Mouse (Mus musculus) heart, postnatal 25 days (tissue): ENCODE measurements around the gene Galnt18. TPM values are rescaled to one million over a fixed set of nuclear protein-coding genes. Genes with fewer than 3 reads are reported as not detected.

Experiments
- DNase-seq: peaks from one replicate; pipeline ENCODE4 v3.0.0; 2022; ENCODE audit warnings: low spot score
- intact Hi-C: fragments of 180-260 bp; cut with DNase I; formaldehyde crosslinking; loops from one replicate; pipeline ENCODE4 v1.15.1; 2025
- total RNA-seq, 2 experiments: library from RNA; stranded (reverse); gene quantifications; 2 replicates each; pipeline ENCODE4 v1.2.3; 2021

The Galnt18 gene
- total RNA-seq, 2 experiments from 2014 or later = 13.8 to 14.3 TPM

DNA sequence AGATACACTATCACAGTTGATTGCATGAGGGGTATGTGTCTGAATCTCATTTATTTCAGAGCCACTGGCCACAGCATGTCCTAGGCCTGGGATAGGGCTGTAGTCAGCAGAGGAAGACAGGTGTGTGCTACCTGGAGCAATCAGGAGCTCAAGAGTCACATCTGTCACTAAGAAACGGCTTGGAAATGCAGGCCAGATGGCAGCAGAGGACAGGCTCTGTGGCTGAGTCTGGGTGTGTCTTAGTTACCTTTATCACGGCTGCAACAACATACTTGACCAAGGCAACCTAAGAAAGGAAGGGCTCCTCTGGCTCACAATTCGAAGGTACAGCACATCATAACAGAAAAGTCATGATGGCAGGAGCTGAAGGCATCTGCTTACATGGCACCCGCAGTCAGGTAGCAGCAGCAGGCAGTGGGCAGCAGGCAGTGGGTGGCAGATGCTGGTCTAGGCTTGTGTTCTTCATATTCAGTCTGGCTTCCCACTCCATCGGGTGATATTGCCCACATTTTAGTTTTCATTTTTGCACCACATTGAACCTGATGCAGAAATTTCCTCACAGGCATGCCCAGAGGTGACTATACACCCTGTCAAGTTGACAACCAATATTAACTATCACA, 190.2 kb downstream of the Galnt18 start:
- intact Hi-C loops = loop anchor here (2.0 to 5.0 kb wide), 2 partner anchors 123 to 191 kb away; no protein-coding TSS in a partner anchor
- no peak for DNase-seq

DNA sequence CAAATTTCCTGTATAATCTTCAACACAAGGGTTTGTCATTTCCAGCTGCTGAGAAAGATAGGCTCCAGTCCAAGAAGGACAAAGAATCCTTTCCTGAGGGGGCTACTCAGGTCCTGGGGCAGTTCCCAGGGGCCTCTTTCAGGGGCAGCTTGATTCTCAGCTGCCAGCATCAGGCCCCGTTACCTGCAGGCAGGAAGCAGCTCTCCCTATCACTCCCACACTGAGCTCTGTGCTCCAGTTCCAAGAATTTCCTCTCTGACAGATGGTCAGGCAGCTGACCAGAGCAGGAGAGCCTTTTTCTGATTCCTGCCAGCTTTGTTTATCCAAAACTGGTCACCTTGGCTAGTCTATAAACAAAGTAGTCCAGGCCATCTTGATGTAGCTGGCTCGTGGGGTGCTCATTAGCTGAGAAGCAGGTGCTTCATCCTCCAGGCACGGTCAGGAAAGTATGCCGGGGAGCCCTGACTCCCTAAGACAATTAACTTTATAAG, 191.4 kb downstream of the Galnt18 start:
- intact Hi-C loops = loop anchor here (2.0 to 5.0 kb wide), 2 partner anchors 124 to 192 kb away; no protein-coding TSS in a partner anchor
- peak; percentile 46 for DNase-seq

DNA sequence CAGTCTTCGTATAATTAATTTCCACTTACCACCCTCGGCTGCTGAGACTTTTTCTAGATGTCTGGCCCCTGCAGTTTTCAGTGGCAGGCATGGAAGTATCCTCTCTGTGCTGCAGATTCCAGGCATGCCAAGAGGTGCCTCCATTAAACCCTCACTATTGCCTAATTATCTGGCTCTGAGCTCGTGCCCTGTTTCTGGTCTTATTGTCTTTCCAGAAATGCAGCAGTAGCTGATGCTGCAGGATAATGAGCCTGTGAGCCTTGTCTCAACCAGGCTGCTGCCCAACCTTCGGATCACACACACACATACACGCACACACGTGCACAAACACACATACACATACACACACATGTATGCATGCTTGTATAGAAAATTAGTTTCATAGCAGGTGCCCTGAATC, 199.2 kb downstream of the Galnt18 start:
- intact Hi-C loops = no loop called here
- DNase-seq = no peak

DNA sequence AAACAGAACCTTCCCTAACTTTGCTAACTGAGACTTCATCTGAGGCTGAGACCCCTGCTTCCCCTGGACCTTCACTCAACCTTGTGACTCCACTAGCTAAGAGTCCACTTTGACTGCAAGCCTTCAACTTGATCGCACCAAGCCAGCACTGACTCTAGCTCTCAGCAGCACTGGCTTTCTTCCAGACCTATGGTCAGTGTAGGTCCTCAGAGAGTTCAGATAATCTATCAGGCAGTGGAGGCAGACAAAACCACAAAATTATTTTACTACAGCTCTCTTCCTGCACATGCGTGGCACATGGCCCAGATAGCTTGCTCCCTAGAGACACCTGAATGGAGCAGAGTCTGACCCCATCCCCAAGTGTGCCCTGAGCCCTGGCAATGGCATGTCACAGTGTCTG, 204.7 kb downstream of the Galnt18 start:
- no peak for DNase-seq
- intact Hi-C loops = no loop called here

DNA sequence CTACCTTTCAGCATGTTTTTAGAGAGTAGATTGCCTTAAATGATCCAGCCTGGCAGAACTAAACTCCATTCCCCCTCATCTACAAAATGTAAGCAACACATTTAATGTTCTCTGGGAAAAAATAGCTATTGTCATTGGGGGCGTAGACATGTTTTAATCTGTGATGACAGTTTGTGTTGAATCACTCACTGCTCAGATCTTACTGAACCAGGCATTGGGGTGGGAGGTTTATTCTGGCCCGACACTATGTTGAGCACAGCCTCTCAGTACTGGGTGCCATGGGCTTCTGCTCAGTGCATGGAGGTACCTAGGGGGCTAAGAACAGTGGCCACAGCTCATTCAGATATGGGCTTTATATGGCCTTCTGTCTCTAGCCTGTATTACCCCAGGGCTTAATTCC, 207.4 kb downstream of the Galnt18 start:
- intact Hi-C loops = no loop called here
- no peak for DNase-seq

DNA sequence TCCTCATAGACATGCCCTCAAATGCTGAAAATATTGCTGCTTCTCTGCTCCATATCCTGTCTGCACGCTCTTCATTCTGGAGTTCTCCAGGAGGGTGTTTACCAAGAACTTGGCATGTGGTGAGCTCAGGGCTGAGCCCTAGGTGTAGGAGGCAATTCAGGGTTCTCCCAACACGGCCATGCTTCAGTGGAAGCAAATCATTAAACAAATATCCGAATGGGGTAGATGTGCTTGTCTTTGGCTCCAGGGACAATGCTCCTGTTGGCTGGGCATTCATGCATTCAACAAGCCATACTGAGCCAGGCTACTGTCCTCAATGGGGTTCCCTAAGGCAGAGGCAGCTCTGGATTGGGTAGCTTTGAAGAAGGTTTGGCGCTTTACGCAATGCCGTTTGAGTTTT, 212.9 kb downstream of the Galnt18 start:
- DNase-seq = no peak
- intact Hi-C loops = no loop called here

DNA sequence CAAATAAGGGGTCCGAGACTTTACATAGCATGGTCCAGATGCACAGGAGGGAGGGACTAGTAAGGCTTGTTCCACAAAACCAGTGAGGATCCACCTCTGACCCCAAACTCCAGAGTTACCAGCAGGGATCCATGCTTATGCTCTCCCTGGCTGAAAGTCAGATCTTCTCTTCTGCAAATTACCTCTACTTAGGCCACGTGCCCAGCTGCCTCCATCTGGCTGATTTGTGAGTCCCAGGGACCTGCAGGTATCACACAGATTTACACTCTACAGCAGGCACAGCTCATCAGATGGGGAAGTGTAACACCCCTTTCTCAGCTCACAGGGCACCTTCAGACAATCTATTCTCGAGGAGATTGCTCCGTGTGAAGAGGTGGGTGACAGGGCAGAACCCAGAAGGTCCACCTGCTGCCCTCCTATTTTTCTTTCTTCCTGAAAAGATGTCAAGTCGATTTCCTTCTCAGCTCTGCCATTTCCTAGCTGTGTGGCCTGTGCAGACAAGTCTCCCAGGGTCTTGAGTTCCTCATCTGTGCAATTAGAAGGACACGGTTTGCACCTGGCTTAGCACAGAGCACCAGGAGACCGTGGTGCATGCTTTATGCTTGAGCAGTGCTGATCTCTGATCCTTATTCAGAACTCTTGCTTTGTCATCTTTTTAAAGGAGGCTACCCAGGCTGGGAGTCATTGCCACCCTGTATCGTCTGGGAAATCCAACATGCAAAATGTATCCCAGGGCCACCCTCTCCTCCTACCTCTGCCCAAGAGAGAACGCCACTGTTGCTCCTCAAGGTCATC, 216.3 kb downstream of the Galnt18 start:
- no peak for DNase-seq
- intact Hi-C loops = no loop called here

DNA sequence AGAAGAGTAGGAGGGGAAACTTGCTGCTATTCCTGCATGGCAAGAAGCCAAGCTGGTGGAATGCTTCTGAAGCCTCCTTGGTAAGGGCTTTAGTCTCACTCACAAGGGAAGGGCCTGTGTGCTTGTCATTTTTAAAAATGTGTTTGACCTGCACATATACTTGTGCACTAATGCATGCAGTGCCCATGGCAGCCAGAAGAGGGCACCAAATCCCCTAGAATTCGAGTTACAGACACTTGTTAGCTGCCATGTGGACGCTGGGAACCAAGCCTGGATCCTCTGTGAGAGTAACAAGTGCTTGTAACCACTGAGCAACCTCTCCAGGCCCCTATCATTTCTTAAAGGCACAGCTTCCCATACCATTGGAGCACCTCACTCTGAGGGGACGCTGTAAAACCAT, 219.7 kb downstream of the Galnt18 start:
- intact Hi-C loops = no loop called here
- DNase-seq = no peak

DNA sequence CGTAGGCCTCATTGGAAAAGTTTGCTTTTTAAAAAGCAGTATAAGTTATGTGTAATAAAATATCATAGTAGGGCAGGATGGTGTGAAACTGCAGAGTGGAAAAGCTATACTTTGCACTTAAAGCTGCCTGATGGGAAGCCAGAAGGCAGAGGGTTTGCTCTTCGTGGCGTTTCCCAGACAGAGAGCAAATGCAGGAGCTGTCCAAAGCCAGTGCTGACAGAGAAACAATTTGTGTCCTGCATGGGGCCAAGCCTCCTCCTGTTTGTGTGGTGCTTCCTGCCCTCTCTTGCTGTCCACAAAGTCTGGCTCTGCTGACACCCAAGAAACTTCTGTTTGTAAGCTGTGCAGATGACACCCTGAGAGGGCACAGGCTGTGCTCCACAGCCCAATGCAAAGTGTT, 220.8 kb downstream of the Galnt18 start:
- no peak for DNase-seq
- intact Hi-C loops = no loop called here

DNA sequence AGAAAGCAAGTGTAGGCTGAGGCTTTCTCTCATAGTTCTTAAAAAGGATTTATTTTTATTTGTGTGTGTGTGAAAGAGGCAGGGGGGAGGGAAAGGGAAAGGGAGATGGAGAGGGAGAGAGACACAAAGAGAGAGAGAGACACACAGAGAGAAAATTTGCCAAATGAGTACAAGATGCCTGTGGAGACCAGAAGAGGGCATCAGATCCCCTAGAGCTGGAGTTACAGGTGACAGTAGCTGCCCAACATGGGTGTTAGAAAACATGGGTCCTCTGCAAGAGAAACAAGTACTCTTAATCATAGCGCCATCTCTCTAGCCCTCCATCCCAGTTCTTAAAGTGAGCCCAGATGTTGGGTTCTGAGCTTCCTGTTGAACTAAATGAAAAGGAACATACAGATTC, 228.8 kb downstream of the Galnt18 start:
- intact Hi-C loops = loop anchor here (5.0 kb wide), 1 partner anchor 416 kb away; no protein-coding TSS in a partner anchor
- no peak for DNase-seq

DNA sequence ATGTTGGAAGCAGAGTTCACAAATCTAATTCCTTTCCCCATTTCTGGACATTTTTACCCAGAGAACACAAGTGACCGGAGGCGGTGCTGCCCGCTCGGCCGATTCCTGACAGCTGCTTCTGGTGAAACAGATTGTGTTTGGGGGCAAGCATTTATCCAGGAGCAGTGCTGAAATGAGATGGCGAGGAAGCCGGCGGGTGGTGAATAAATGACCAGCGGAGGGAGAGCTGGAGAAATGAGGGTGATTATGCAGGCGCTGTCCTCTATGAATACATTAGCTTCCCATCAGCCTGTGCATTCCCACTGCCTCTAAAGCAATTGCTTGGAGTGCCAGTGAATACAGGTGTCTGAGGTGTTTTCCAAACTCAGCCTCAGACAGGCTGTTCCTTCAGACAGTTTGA, 232.7 kb downstream of the Galnt18 start:
- intact Hi-C loops = no loop called here
- DNase-seq = no peak

DNA sequence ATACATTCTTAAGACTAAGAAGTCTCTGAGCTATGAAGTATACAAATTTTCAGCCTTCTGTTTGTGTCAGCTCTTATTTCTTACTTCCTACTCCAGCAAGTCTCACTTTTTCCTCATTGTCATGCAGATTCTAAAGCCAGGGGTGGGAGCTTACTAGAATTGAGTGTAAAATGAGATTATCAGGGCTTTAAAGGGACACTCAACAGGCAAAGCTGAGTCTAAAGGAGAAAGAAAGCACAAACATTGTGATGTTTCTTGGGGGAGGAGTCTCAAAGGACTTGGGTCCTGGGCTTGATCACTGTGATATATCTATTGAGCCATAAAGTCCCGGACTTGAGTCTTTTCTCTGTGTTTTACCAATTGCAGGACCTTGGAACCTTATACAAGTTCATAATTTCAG, 234.2 kb downstream of the Galnt18 start:
- no peak for DNase-seq
- intact Hi-C loops = no loop called here

DNA sequence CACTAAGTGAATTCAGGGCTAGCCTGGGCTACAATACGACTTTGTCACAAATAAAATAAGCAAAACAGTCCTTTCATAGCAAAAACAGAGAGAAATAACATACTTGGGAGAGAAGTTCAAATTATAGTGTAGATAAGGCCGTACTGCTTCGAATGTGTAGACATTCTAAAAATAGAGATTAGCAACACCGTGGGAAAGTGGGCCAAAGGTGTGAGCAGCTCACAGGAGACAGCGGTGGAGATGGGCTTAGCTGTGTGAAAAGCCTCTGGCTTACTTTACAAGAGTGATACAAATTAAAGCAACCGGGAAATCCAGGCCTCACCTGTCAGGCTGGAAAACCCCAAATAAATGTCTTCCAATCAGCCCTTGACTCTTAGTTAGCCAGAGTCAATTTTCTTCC, 241.8 kb downstream of the Galnt18 start:
- intact Hi-C loops = no loop called here
- DNase-seq = no peak

DNA sequence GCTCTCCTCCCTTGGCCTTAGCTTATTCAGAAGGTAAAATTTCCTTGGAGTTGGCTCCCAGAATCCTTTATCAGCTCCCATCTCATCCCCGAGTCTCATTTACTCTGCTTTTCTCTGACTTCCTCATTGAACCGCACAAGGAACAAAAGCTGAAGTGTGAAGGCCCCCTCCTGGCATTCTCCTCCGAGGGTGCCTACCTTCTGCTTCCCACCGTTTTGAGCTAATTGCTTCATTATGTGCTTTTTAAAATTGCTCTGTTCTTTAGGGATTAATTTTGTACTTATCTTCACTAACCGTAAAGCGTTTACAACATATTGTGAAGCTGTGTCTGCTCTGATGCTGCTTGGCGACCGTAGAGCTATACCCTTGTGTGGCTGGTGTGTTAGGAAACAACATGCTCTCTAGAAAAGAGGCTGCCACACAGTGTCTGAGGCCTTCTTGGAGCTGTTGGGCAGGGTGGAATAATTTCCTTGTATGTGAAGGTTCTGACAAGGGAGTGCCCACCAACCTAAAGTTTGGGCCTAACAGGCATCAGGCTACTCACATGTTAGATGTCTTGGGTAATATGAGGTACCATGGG, 244.9 kb downstream of the Galnt18 start:
- intact Hi-C loops = no loop called here

DNA sequence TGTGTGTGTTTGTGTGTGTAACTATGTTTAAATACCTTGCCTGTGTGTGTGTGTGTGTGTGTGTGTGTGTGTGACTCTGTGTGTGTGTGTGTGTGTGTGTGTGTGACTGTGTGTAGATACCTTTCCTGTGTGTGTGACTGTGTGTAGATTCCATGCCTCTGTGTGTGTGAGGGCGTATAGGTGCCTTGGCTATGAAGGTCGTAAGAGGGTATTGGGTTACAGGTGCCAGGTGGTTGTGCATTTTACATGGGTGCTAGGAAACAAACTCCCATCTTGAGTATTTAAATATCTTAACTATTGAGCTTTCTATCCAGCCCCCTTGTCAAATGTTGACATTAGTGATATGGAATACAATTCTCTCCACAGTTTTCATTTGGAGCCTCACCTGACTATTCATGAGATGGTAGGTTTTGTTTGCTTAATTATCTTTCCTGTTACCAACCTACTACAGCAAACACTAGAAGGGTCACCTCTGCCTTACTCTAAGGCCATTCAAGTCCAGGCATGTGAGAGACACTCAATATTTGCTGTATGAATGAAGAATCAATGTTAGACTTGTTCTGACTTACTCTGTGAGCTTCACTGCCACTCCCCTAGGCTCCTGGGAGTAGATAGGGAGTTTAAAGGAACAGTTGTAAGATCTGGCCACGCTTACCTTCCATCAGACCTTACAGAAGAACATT, 250.7 kb downstream of the Galnt18 start:
- intact Hi-C loops = no loop called here
- no peak for DNase-seq

More for the DNA sequence above, 244.9 kb downstream of the Galnt18 start:
- DNase-seq = no peak

DNA sequence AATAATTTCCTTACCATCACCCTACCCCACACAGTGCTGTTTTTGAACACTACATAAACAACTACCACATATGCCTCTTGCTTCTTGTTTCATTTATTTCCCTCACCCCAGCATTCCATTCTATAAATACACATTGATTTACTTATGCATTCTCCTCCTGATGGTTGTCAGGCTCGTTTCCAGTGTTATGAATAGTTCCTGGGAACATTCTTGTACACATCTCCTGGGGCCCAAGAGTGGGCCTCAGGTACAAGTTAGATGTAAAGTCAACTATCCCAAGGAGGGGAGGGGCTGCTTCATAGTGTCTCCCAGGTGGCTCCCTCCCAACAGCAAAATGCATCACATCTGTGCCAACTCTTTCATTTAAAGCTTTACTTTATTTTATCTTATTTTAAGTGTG, 251.3 kb downstream of the Galnt18 start:
- intact Hi-C loops = no loop called here
- DNase-seq = no peak

DNA sequence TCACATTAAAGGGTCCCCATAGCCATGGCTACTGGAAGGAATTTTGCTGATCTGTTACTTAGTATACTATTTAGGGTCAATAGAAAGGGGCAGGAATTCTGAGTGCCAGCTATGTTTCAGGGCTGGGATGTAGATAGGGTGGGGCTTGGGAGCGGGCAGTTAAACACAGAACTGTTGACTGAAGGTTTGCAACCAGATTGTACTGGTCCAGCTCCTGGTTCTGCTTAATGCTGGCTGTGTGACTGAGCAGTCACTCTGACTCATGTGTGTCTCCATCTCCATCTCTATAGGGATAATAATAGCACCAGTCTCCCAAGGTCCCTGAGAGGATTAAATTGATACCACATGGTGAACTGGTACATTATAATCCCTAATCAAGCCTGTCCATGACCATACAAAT, 258.9 kb downstream of the Galnt18 start:
- intact Hi-C loops = no loop called here

DNA sequence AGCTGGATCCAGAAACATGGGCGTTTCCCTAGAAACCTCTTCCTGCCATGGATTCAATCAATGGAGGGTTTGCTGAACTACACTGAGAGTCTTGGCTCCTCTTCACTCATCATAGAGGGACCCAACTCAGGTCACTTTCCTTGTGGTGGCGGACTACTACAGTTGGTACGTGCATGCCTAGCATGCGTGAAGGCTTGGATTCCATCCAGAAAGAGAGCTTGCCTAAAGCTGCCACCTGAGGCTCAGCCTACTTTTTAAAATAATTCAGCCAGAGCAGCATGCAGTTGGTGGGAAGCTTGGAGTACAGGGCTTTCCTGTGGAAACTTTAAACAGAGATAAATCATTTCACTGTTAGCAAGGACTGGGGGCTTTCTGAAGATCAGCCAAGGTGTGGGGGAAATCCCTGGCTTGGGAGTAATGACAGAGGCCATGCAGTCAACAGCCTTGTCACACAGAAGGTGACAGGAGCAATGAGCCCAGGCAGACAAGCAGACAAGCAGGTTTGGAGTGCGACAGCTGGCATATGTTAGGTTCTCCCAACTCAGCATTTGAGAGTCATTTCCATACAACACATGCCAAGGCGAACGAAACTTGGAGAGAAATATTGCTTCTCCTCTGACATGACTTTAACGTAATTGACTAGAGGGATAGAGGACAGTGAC, 261.1 kb downstream of the Galnt18 start:
- no peak for DNase-seq
- intact Hi-C loops = no loop called here

More for the DNA sequence above, 258.9 kb downstream of the Galnt18 start:
- DNase-seq = no peak

DNA sequence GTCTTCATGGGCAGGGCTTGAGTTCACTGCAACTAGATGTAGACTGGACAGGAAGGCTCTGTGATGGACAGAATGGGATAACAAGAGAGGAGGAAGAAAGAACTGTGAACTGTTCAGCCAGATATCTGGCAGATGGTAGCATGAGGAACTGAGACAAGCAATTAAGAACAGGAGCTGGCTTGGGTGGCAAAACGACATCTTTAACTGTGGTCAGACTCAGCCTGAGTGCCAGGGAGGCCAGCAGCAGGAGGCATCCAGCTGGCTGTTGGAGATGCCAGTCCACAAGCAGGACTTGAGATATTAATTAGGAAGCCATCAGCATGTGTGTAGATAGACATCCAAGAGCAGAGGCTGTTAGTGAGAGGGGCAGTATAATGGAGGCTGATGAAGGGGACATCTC, 262.9 kb downstream of the Galnt18 start:
- intact Hi-C loops = no loop called here
- no peak for DNase-seq

DNA sequence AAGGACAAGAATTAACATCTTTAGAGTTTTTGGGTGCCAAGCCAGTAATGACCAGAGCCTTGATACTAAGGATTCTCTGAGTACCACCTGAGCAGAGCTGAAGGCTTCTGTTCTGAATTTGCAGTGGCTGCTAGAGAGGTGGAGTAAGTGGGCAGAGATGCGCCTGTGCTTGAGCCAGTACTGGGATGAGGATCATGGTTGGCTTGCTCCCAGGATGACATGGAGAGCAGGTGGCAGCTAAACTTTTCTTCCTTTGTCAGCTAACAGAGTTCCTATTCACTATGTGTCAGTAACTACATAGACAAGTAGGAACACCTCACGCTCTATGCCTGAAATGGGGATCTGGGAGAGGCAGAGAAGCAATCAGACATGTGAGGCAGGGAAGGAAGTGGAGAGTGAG, 264.3 kb downstream of the Galnt18 start:
- DNase-seq = no peak
- intact Hi-C loops = no loop called here
